Mouse (Mus musculus): ENCODE data around the gene Akr1c6. TPM values are rescaled to one million over a fixed set of nuclear protein-coding genes. Genes with fewer than 3 reads are reported as not detected.
"Not testable (repeated sequence)": the region's sequence is repeated elsewhere in the genome, so short reads cannot be mapped to it uniquely, and the experiment has no call there.

Akr1c6 gene
- total RNA-seq (2021) = not detected
- long read RNA-seq, experiment 1 = 0 reads
- long read RNA-seq, experiment 2, partial matches to known transcripts = 0 of 1 reads
- long read RNA-seq, experiment 2, other reads (novel, unspliced or antisense) = 0 of 1 reads

DNA sequence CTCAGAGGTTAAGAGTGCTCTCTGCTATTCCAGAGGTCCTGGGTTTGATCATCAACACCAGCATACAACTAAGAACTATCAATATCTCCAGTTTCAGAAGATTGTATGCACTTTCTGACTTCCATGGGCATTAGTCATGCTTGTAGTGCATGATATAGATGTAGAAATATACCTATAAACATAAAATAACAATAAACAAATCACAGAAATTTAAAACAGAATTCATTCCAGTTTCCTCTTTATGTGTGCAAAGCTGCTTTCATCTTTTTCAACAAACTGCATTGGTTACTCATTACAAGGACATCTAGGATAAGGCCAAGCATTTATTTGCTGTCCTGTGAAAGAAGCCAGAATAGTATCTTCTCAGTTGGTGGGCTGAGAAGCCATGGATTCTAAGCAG is at the start of gene Akr1c6:
Akr1c6 (plus strand) TSS at position 301 of the 400 bp plus-strand sequence.
- no peak for DNase-seq

DNA sequence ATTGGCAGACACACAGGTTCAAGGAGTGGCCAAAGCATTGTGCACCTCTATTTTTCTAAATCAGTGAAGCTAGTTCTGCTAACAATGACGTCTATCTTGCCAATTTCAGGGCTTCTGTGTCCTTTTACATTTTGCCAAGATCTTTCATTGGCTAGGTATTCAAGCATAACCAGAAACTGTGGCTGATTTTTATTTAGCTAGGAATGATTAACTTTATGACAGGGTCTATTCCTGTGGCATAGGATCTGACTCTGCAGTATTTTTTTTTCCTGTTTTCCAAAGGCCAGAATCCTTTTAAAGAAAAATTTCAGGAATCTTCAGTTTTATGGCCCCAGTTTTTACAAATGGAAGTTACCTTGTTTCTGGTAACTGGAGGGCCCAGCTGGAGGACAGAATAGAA is 49.2 kb upstream of the Akr1c6 start:
- no peak for DNase-seq

DNA sequence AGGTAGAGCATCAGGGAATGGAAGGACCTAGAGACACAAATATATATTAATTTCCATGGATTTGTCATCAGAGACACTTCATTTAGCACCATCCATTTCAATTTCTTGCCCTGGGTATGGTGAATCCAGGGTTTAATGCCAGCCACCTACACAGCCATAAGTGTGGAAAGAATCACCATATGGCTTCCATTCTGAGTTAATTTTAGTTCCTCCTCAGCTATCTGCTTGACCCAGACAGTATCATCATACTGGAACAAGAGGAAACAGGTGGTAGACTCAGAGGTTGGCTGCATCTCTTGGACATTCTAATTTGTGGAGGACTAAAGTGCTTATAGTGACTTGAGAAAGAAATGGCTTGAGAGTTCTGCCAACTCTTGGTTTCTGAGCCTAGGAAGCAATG is 48.6 kb upstream of the Akr1c6 start:
- no peak for DNase-seq

DNA sequence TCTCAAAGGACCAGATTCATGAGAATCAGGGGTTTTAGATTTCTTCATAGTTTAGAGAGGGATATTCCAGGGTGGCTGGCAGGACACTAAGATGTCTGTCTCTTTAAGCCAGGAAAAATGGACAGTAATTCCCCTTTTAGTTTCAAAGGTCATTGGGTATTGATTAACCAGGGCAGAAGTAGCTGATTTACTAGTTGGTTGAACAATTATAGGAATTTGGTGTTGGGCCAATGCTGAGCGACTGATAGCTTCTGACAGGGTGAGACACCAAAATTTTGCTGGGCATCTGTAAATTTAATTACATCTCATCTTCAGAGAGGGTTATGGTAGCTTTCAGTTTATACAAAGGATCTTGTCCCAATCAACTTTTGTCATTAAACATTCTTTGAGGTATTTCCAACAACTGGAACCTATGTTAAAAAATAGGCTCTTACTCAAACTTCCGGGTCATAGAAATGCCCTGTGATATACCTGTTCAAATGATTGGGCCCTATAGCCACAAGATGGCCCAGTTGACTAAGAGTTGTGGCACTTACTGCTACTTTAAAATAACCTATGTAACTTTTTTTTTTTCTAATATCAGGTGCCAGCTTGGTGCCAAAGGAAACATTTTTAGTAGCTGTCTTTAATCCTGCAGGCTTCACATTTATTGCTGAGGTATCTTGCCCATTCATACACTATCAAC is 45.2 kb upstream of the Akr1c6 start:
- no peak for DNase-seq

DNA sequence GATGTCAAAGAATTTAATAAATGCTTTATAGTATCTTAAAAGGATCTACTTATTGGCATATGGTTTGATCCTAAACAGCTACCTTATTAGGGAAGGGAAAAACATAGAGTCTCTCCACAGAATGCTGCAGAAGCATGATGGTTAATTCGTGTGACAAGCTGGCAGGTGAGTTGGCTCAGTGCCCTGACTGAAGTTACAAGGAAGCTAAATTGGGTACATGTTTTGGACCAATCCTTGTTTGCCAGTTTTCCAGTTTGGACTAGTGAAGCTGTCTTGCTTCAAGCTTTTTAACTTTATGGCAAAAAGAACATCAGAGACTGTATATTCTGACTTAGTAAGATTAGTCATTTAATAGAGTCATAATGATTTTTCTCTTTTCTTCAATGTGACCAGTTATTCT is 33.7 kb upstream of the Akr1c6 start:
- not testable (repeated sequence) for DNase-seq

DNA sequence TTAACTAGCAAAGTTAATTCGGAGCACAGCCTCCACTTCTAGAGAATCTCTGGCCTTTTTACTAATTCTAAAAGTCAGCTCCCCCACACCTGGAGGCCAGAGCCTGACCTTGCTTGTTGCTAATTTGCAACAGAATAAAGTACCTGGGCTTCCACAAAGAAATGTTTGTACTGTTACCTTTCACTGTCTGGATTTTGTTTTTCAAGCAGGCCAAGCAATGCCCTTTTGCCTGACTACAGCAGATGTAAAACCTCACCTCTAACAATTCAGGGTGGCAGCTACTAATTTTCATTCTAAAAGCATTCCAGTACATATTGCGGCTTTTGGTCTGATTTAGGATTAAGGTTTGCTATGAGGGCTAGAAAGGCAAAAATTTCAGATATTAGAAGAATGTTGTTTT is 33.3 kb upstream of the Akr1c6 start:
- DNase-seq = no peak

DNA sequence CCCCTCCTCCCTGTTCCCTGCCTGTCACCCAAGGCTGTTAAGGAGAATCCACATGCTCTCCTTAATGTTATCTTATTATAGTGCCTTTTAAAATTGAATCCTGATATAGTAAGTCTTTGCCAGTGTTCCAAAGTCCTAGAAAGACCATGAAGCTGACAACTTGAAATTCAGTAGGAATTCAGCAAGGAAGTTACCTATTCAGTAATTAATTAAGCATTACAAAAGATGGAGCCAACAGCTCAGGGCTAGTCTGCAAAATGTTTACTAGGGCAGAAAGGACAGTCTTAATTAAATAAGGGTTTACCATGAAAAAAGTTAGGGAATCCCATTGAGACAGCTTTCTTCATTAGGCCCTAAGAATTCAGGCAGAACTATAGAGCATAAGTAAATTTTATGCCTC is 31.9 kb upstream of the Akr1c6 start:
- no peak for DNase-seq

DNA sequence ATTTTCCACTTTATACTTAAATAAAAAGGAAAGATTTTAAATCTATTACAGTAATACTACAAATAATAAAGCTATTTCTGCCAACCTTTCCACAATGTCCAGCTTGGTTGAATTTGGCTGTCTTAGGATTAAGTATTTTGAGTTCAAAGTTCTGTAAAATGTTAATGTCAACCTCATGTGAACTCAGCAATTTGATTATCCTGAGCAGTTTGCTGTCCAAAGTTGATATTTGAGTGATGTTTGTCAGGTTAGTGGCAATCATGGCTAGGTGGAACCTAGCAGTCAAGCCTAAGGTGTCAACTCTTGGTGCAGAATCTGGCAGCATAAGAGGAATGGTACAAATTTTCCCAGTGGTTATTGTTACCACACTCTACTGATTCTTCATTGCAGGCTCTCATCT is 29.4 kb upstream of the Akr1c6 start:
- no peak for DNase-seq

DNA sequence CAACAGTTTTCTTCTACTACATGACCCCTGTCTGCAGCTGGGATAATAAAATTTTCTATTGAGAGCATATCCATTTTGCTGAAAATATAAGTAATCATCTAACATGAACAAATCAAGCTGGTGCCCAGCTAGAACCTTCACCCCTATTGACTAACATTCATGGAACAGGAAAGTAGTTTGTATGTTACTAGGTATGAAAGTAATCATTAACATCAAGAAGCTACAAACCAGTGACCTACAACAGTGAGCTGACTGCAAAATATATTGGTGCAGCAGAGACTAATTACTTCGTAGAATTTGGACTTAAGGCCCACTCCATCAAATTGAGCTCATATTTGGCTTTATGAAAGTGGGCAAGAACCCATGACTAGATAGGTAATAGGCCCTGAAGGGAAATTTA is 27.3 kb upstream of the Akr1c6 start:
- DNase-seq = no peak

DNA sequence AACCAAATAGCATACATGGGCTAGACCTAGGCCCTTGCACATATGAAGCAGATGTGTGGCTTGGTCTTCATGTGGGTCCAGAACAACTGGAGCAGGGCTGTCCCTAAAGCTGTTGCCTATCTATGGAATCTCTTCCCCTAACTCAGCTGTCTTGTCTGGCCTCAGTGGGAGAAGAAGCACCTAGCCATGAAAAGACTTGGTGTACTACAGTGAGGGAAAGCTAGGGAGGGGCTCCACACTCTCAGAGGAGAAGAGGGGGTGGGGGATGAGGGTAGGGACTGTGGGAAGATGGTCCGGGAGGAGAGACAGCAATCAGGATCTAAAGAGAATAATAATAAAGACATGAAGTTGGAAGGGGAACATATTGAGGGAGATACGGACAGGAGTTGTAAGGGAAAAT is 5.5 kb upstream of the Akr1c6 start:
- no peak for DNase-seq

DNA sequence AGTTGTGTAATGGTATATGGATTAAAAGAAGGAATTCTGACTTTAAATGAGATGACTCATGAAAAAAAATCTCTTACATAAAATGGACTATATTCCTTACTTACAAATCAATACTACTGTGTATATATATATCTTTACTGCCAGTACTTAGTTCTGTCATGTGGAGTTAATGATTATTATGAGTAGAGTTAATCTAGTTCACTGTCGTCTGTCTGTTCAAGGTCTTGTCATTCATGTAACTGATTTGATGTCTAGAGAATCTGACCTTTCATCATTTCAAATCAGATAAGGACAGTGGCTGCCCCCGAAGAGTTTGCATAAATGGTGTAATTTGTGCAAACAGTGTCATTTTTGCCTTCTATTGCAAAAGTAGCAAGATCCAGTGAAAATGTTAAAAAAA is 5.1 kb upstream of the Akr1c6 start:
- no peak for DNase-seq

DNA sequence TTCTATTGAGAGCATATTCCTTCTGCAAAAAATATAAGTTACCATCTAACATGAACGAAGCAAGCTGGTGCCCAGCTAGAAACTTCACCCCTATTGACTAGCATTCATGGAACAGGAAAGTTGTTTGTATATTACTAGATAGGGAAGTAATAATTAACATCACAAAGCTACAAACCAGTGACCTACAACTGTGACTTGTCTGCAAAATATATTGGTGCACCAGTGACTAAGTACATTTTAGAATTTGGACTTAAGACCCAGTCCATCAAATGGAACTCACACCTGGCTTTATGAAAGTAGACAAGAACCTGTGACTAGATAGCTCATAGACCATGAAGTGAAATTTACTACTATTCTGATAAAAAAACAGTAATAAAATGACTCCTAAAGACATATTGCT is 3.0 kb upstream of the Akr1c6 start:
- DNase-seq = no peak

DNA sequence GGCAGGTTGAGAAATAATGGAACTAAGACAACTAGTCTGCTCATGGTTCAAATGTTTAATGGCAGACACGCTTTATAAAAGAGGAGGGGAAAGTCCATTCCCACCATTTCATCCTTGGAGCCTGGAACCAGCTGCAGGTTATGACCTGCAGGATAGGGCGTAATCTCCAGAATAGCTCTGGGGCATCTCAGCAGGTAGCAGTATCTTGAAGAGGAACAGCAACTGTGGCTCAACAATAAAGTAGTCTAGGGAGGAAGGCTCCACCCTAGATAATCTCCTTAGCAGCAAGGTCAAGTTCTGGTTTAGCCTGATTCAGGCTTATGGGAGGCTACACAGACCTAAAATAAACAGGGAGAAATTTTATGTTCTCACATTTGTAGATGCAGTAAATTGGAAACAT is 31.5 kb downstream of the Akr1c6 start:
- DNase-seq = no peak

DNA sequence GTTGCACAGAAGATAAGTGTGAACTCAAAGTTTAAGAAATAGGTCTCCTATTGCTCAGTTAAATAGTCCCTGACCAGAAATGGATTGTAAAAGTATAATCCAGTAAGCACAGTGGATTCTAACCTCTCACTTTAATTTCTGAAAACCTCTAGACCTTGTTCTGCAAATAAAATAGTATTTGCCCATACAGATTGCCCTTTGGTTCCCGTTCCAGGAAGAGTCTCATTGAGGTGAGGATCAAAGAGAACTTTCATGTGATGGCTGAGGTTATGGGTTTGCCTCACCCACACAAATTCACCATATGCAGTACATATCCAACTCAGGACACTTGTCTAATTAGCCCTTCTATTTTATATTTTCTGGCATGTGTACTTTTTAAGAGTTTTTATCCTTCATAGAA is 33.8 kb downstream of the Akr1c6 start:
- no peak for DNase-seq

Other genes starting within 250 kb of the Akr1c6 start
- 10 to 100 TPM in 1 of 2 experiments, 1 to 10 TPM in 1; 8.8 to 40.6 TPM for gene Akr1c13, start 243.2 kb upstream of the Akr1c6 start, total RNA-seq (2021)
- under 1 TPM; 0.23 to 0.76 TPM for gene Akr1c19, start 205.6 kb upstream of the Akr1c6 start, total RNA-seq (2021)
- gene Akr1c12, start 154.9 kb upstream of the Akr1c6 start, total RNA-seq (2021) = under 1 TPM; 0.26 to 0.59 TPM
- under 1 TPM in 1 of 2 experiments, not detected in 1; 0.36 TPM for gene Akr1c20, start 89.0 kb downstream of the Akr1c6 start, total RNA-seq (2021)
- gene Akr1c21, start 139.8 kb downstream of the Akr1c6 start, total RNA-seq (2021) = not detected
- gene Akr1e1, start 174.9 kb downstream of the Akr1c6 start, total RNA-seq (2021) = 10 to 100 TPM; 23.6 to 32.2 TPM